Mouse (Mus musculus) layer of hippocampus, postnatal 36 days (tissue): ENCODE measurements at regions not wholly inside any gene's neighbourhood (a gene's known extent, or its start where the extent isn't known, plus 50 kb on each side); places are given as distances from the start of the nearest gene placed in this dataset.

Experiments used
- DNase-seq, 2 experiments: peaks; one replicate each; pipeline ENCODE4 v3.0.0; 2022

DNA sequence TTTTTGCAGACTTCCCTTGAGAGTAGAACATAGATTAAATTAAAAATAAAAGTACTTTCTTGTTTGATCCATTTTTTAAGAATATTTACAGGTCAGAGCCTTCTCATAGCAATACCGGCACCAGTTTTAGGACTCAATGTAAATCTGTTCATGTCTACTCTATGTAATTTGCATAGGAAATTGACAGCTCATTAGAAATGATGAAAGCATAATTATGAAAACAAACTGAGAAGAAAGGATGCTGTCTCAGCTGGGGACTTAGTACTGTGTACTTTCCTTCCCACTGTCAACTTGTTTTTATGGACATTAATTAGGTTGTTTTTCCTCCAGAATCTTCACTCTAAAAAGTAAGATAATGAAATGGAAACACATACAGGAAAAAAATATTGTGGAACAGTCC is 3344.8 kb upstream of the Gm6569 start:
- DNase-seq, result no peak

DNA sequence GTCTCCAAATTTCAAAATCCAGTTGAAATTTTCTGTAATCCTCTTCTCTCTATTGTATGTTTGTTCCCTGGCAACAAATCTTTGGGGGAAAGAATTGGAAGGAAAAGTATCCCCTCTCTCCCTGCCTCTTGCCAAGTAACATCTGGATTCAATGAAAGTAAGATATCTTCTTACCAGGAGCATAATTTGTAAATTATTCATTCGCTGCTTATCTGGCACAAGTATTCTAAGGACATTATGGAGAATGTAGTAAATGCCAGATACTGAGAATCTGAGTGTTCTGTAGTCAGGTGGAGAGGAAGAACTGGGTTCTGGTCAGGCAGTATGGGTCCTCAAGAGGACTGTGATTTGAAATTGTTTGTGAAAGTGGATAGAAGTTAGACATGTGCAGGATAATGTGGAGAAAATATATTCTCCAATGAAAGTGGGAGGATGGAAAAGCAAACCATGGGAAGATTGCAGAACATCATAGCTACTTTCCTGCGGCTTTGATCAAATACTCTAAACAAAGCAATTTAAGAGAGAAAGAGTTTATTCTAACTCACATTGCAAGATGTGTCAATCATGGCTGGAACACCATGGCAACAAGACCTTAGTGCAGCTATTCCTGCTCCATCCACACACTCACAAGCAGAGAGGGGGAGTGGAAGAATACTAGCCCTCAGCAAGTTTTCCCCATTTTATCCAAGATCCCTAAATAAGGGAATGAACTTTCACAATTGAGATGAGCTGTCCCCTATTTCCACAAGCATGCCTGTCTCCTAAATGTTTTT is 3327.1 kb upstream of the Gm6569 start:
- no peak for DNase-seq

GRCm38 (mm10) chr15:70520551-70520950 is 3313.8 kb upstream of the Gm6569 start:
- DNase-seq, result no peak

- no peak for DNase-seq
Measured at GRCm38 (mm10) chr15:70554773-70555582, 3279.4 kb upstream of the Gm6569 start.

DNA sequence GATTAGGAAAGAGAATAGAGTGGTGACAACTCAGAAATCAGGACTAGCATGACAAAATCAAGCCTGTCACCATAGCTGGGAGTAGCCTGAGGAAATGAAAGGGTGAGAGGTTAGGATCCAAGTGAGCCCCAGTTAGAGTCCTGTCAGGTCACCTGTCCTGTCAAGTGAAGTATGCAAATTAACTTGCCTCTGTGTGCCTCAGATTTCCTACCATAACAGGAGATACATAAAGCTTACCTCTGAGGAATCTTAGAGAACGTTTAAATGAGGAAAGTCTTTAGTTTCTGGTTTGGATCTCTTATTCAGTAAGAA is 3278.8 kb upstream of the Gm6569 start:
- no peak for DNase-seq

DNA sequence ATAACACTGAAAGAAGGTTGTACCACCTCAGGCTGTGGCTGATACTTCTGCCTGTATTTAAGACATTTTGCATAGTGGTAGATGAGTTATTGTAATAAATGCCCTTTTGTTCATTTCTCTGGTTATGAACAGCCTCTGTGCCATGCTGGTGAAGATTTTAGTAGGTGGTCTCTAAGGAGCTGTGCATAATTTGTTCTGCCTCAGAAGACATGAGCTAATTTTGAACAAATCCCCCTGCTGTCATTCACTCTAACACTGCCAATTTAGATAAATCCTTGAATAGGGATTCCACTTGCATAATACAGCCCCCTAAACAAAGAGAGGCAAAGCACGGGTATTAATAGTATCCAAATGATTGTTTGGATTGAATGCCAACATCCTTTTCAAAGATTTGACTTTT is 3240.1 kb upstream of the Gm6569 start:
- no peak for DNase-seq

GRCm38 (mm10) chr15:70600762-70601489 is 3233.4 kb upstream of the Gm6569 start:
- DNase-seq, result no peak

- DNase-seq, result peak in 1 of 2 experiments; percentile 4
Measured at GRCm38 (mm10) chr15:70605251-70605650, 3229.1 kb upstream of the Gm6569 start.

DNA sequence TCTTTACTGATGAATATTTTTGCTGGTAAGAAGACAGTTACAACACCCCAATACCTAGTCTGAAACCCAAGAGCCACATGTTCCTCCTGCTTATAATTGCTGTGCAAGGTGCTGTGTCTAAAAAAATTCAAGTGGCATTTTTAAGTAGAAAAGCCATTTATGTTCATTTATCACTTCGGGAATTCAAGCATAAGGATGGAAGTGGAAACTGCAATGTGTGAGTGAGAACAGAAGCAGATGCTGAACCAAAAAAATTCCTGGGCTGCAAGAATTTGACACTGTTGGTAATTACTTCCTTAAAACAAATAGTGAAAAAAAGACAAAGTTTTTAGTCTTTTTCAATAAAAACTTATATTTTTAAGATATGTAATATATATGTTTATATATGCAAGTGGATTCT is 3227.5 kb upstream of the Gm6569 start:
- no peak for DNase-seq

- no peak for DNase-seq
Measured at GRCm38 (mm10) chr15:70618131-70618674, 3216.2 kb upstream of the Gm6569 start.

GRCm38 (mm10) chr15:70641051-70641552 is 3193.3 kb upstream of the Gm6569 start:
- DNase-seq, result no peak

DNA sequence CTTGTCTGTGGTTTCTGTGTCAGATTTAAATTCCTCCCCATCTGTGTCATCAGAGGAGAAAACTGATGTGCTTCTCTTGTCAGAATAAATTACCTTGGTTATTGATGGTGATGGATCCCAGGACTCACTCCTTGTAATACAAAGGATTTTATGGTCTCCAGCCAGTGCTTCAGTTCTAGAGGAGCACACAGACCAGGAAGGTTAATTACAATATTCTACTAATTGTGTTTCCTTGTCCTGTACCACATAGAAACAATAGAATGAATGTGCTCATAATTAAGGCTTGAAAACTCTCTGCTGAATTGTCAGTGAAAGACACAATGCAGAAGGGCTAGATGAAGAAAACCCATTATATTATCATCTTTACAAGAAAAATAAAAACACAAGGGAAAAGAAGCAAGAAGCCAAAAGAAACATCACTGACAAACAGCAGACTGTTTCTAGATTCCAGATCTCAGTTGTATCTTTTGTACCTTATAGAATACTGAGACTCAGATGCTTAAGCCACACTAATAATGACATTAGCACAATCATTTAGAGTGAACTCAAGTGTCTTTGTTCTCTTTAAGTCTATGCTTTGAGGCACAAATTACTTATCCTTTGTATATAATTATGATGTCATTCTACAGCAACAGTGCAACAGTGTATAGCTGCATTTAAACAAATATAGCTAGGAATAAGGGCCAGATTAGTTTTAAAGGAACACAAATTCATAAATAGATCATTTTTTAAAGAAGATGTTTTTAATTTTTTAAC is 3189.7 kb upstream of the Gm6569 start:
- DNase-seq, result no peak

GRCm38 (mm10) chr15:70675549-70675948 is 3158.8 kb upstream of the Gm6569 start:
- DNase-seq, result no peak

GRCm38 (mm10) chr15:70704547-70704946 is 3129.8 kb upstream of the Gm6569 start:
- DNase-seq, result no peak

GRCm38 (mm10) chr15:70713736-70714135 is 3120.6 kb upstream of the Gm6569 start:
- DNase-seq, result no peak

GRCm38 (mm10) chr15:70727361-70727885 is 3106.9 kb upstream of the Gm6569 start:
- no peak for DNase-seq

- no peak for DNase-seq
Measured at GRCm38 (mm10) chr15:70727956-70728355, 3106.4 kb upstream of the Gm6569 start.

DNA sequence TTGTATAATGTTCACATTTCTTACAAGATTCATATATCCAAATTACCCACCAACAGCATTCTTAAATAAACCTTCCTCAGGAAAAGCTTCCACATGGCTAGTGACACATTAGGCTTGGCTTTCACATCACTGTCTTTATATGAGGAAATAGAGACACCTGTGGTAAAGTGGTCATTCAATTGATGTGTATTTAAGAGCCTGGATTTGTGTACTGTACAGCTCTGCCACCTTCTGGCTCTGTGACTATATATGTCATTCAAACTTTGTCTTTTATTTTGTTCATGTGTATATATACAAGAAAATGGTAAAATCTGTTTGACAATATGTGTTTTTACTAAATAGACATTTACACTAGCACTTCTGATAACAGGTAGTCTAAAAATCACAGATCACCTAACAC is 3090.1 kb upstream of the Gm6569 start:
- no peak for DNase-seq

DNA sequence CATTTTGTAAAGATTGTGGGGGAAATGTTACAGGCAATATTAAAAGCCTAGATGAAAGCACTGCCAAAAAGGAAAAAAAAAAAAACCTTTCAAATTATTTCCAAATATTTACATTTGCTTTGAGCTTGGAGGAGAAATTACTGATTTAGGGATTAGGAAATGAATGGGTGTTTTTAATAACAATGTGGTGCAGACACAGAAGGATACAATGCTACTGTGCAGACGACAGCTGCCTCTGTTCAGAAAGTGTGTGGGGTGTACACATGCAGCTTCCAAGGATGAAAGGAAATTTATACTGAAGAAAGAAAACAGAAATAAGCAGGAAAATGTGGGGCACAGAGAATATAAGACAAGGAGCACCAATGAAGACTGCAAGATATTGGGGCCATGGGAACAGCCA is 3070.3 kb upstream of the Gm6569 start:
- DNase-seq, result peak; percentile 4 to 28

- DNase-seq, result no peak
Measured at GRCm38 (mm10) chr15:70764513-70764912, 3069.8 kb upstream of the Gm6569 start.

- no peak for DNase-seq
Measured at GRCm38 (mm10) chr15:70765471-70765870, 3068.9 kb upstream of the Gm6569 start.
